Mouse (Mus musculus): Measurements from ENCODE around the gene Pla2g3. TPM values are rescaled to one million over a fixed set of nuclear protein-coding genes. Genes with fewer than 3 reads are reported as not detected.

The Pla2g3 gene
- total and polyA plus RNA-seq, 3 experiments: not detected

GRCm38 (mm10) chr11:3495496-3495895 is 7.4 kb downstream of the Pla2g3 start:
- Histone ChIP-seq H3K4me1 (ENCODE audit: control insufficient read depth in 1 of 2, insufficient read depth in 2 of 2) (peaks cover 0 to 4% of the 10 kb centered on the region in 2 experiments; a peak in 2 of 4 replicates), H3K4me3 (replicated peaks in 1 of 3; ENCODE audit: low read depth in 2 of 3, low read length in 2 of 3, poor library complexity in 1 of 3) (no peak overlapping the region), H3K36me3 (replicated peaks in 1 of 2; ENCODE audit: control insufficient read depth in 1 of 2, insufficient read depth in 1 of 2, low read length in 1 of 2) (no peaks in the 10 kb centered on the region), H3K27ac (ENCODE audit: insufficient read depth, low read depth) (no peak overlapping the region), H3K79me2 (replicated peaks; ENCODE audit: control insufficient read depth, extremely low read depth, insufficient read depth, poor library complexity, severe bottlenecking) (no peaks in the 10 kb centered on the region), H3K9ac (ENCODE audit: insufficient read depth, low read depth) (no peak overlapping the region), H3K4me2 (ENCODE audit: insufficient read depth, low read depth, poor library complexity, severe bottlenecking) (no peak overlapping the region), H3K9me3 (replicated peaks; ENCODE audit: low read length) (no peaks in the 10 kb centered on the region), H3K27me3 (replicated peaks) (peaks cover 22% of the 10 kb centered on the region)
- DNase-seq (ENCODE audit: extremely low read depth): no peak
- TF ChIP-seq MEF2A (IDR thresholded peaks at IDR 0.05; ENCODE audit: borderline replicate concordance, low read depth, low read length) (no peak), MAZ (IDR thresholded peaks at IDR 0.05; ENCODE audit: low read depth, low read length) (no peak), RAD21 (IDR thresholded peaks at IDR 0.05; ENCODE audit: low read depth, low read length) (no peak), SMC3 (IDR thresholded peaks at IDR 0.05; ENCODE audit: low read depth, low read length) (no peak), JUN (IDR thresholded peaks at IDR 0.05; ENCODE audit: insufficient read depth, low read depth, low read length) (no peak), ETS1 (conservative IDR thresholded peaks at IDR 0.05; ENCODE audit: low read depth, low read length) (no peak), ELF1 (IDR thresholded peaks at IDR 0.05; ENCODE audit: low read depth, low read length) (no peak)
- dilution Hi-C loops (cut with MboI; ENCODE audit: extremely low pct_ligation_motif_present, extremely low pct_unique_long_range_greater_than_20kb, low sequenced_read_pairs): no loop called here
- in situ Hi-C loops (cut with MboI; ENCODE audit: low pct_ligation_motif_present, low pct_unique_long_range_greater_than_20kb, low sequenced_read_pairs): no loop called here

GRCm38 (mm10) chr11:3496756-3497155 is 8.7 kb downstream of the Pla2g3 start:
- H3K4me2 ChIP-seq (ENCODE audit: insufficient read depth, low read depth, poor library complexity, severe bottlenecking): no peak overlapping the region
- in situ Hi-C loops (cut with MboI; ENCODE audit: low pct_ligation_motif_present, low pct_unique_long_range_greater_than_20kb, low sequenced_read_pairs): no loop called here
- H3K4me1 ChIP-seq (ENCODE audit: control insufficient read depth in 1 of 2, insufficient read depth in 2 of 2): peaks cover 0 to 4% of the 10 kb centered on the region in 2 experiments; a peak in 2 of 4 replicates
- H3K4me3 ChIP-seq (replicated peaks in 1 of 3; ENCODE audit: low read depth in 2 of 3, low read length in 2 of 3, poor library complexity in 1 of 3): no peak overlapping the region
- H3K9ac ChIP-seq (ENCODE audit: insufficient read depth, low read depth): no peak overlapping the region
- peaks cover 34% of the 10 kb centered on the region for H3K27me3 ChIP-seq (replicated peaks)
- no peak for DNase-seq (ENCODE audit: extremely low read depth)
- H3K9me3 ChIP-seq (replicated peaks; ENCODE audit: low read length): no peaks in the 10 kb centered on the region
- H3K79me2 ChIP-seq (replicated peaks; ENCODE audit: control insufficient read depth, extremely low read depth, insufficient read depth, poor library complexity, severe bottlenecking): no peaks in the 10 kb centered on the region
- dilution Hi-C loops (cut with MboI; ENCODE audit: extremely low pct_ligation_motif_present, extremely low pct_unique_long_range_greater_than_20kb, low sequenced_read_pairs): no loop called here
- TF ChIP-seq KAT2A (IDR thresholded peaks at IDR 0.05; ENCODE audit: insufficient replicate concordance, low read length) (no peak), POLR2A (IDR thresholded peaks at IDR 0.05; ENCODE audit: low read depth, low read length) (no peak), IRF4 (IDR thresholded peaks at IDR 0.05; ENCODE audit: low read depth, low read length) (no peak), MYC (IDR thresholded peaks at IDR 0.05; ENCODE audit: low read depth, low read length) (no peak), MXI1 (IDR thresholded peaks at IDR 0.05; ENCODE audit: low read depth, low read length) (no peak), SIN3A (IDR thresholded peaks at IDR 0.05; ENCODE audit: low read length) (no peak), RCOR1 (conservative IDR thresholded peaks at IDR 0.05; ENCODE audit: low read depth, low read length) (no peak), TCF12 (IDR thresholded peaks at IDR 0.05; ENCODE audit: low read depth, low read length) (no peak), NELFE (IDR thresholded peaks at IDR 0.05; ENCODE audit: low read depth, low read length) (no peak), GABPA (IDR thresholded peaks at IDR 0.05; ENCODE audit: insufficient replicate concordance, low read depth, low read length) (no peak), CHD2 (IDR thresholded peaks at IDR 0.05; ENCODE audit: low read length) (no peak), JUND (conservative IDR thresholded peaks at IDR 0.05; ENCODE audit: low read depth, low read length) (no peak), NRF1 (IDR thresholded peaks at IDR 0.05; ENCODE audit: low read depth, low read length) (no peak), UBTF (IDR thresholded peaks at IDR 0.05; ENCODE audit: low read depth, low read length) (no peak)
- no peaks in the 10 kb centered on the region for H3K36me3 ChIP-seq (replicated peaks in 1 of 2; ENCODE audit: control insufficient read depth in 1 of 2, insufficient read depth in 1 of 2, low read length in 1 of 2)
- H3K27ac ChIP-seq (ENCODE audit: insufficient read depth, low read depth): no peak overlapping the region
